Mouse (Mus musculus) heart, embryonic 13.5 days (tissue): Measurements from ENCODE around the gene Zbtb39. TPM values are rescaled to one million over a fixed set of nuclear protein-coding genes. Genes with fewer than 3 reads are reported as not detected.

Source experiments
- ATAC-seq: fragments of 200-750 bp; cut with Nextera tagmentation; 2 replicates; pipeline ENCODE4 v1.8.0; 2017; ENCODE audit warnings: moderate TSS enrichment; ENCODE audit not compliant: insufficient number of reproducible peaks, low FRiP score, low TSS enrichment; ENCODE audit errors: extremely low read depth
- H3K27ac ChIP-seq: fragments of 300-500 bp; sonication (generic); replicated peaks from 2 replicates; pipeline ENCODE4 v1.5.1; 2015; ENCODE audit warnings: moderate library complexity, mild to moderate bottlenecking, inconsistent platforms
- H3K27me3 ChIP-seq: fragments of 300-500 bp; sonication (generic); replicated peaks from 2 replicates; pipeline ENCODE4 v1.6.1; 2015; ENCODE audit warnings: mild to moderate bottlenecking, inconsistent platforms
- H3K36me3 ChIP-seq: fragments of 300-500 bp; sonication (generic); 2 replicates; pipeline ENCODE4 v1.6.1; 2015; ENCODE audit warnings: mild to moderate bottlenecking, inconsistent platforms
- H3K4me1 ChIP-seq: fragments of 300-500 bp; sonication (generic); 2 replicates; pipeline ENCODE4 v1.6.1; 2015; ENCODE audit warnings: inconsistent platforms
- H3K4me2 ChIP-seq: fragments of 300-500 bp; sonication (generic); 2 replicates; pipeline ENCODE4 v1.6.1; 2015; ENCODE audit warnings: inconsistent platforms, mild to moderate bottlenecking, moderate library complexity
- H3K4me3 ChIP-seq: fragments of 300-500 bp; sonication (generic); 2 replicates; pipeline ENCODE4 v1.5.1; 2015; ENCODE audit warnings: moderate library complexity, mild to moderate bottlenecking, inconsistent platforms
- H3K9ac ChIP-seq: fragments of 300-500 bp; sonication (generic); 2 replicates; pipeline ENCODE4 v1.6.1; 2015; ENCODE audit warnings: inconsistent platforms, mild to moderate bottlenecking, moderate library complexity
- H3K9me3 ChIP-seq: fragments of 300-500 bp; sonication (generic); 2 replicates; pipeline ENCODE4 v1.6.1; 2016; ENCODE audit warnings: inconsistent platforms
- WGBS: fragments of 180-500 bp; shearing (Covaris S2); methylation state at CpG from one replicate; pipeline ENCODE4 v1.1.7; 2015; ENCODE audit warnings: mixed read lengths; 5-methylcytosine and 5-hydroxymethylcytosine counted together
- polyA plus RNA-seq: library from polyadenylated mRNA; unstranded; fragments of >200 nt; fragmentation: Nextera tagmentation; extraction: Ambion mirVana; gene quantifications from 2 replicates; pipeline ENCODE4 v1.2.1, GENCODE M21; 2015

The Zbtb39 gene
- polyA plus RNA-seq, 1 experiment from 2014 or later: 2.0 TPM

- Histone ChIP-seq H3K4me2 (no peak overlapping the region), H3K27me3 (peaks cover 4% of the 10 kb centered on the region), H3K9ac (no peak overlapping the region), H3K4me3 (no peak overlapping the region), H3K36me3 (no peaks in the 10 kb centered on the region), H3K27ac (no peak overlapping the region), H3K9me3 (no peaks in the 10 kb centered on the region), H3K4me1 (peaks cover 6% of the 10 kb centered on the region)
- WGBS: 62% methylated on average over 6 of the region's 6 CpGs
- no peak for ATAC-seq
Observed at GRCm38 (mm10) chr10:127712736-127713135, 26.6 kb upstream of the Zbtb39 start.

GRCm38 (mm10) chr10:127721671-127722418, 17.5 kb upstream of the Zbtb39 start:
- WGBS: 8% methylated on average over 20 of the region's 20 CpGs
- no peak for ATAC-seq
- Histone ChIP-seq H3K9me3 (no peaks in the 10 kb centered on the region), H3K4me1 (peaks cover 16% of the 10 kb centered on the region), H3K4me3 (peak overlapping the region; percentile 30), H3K27ac (peak overlapping the region; percentile 33), H3K4me2 (peak overlapping the region; percentile 61), H3K9ac (peak overlapping the region; percentile 69), H3K36me3 (no peaks in the 10 kb centered on the region), H3K27me3 (peaks cover 72% of the 10 kb centered on the region)

- Histone ChIP-seq H3K36me3 (no peaks in the 10 kb centered on the region), H3K9ac (no peak within 1 kb of the TSS), H3K4me1 (peaks cover 16% of the 10 kb centered on the region), H3K4me2 (no peak within 1 kb of the TSS), H3K9me3 (no peaks in the 10 kb centered on the region), H3K27ac (no peak within 1 kb of the TSS), H3K27me3 (peaks cover 90% of the 10 kb centered on the region), H3K4me3 (no peak within 1 kb of the TSS)
- 63% methylated on average over 3 of the region's 3 CpGs for WGBS
- no peak for ATAC-seq
Observed at GRCm38 (mm10) chr10:127724178-127724577, 15.2 kb upstream of the Zbtb39 start, which contains the start of gene Tac2. TSS of gene Tac2 (plus strand) at chr10:127724478.

GRCm38 (mm10) chr10:127725136-127725535, 14.2 kb upstream of the Zbtb39 start:
- Histone ChIP-seq H3K4me2 (no peak overlapping the region), H3K27me3 (peaks cover 87% of the 10 kb centered on the region), H3K9me3 (no peaks in the 10 kb centered on the region), H3K9ac (no peak overlapping the region), H3K36me3 (no peaks in the 10 kb centered on the region), H3K27ac (no peak overlapping the region), H3K4me3 (no peak overlapping the region), H3K4me1 (peaks cover 16% of the 10 kb centered on the region)
- WGBS: 60% methylated on average over 4 of the region's 4 CpGs
- no peak for ATAC-seq

GRCm38 (mm10) chr10:127728437-127728836, 10.9 kb upstream of the Zbtb39 start:
- Histone ChIP-seq H3K4me1 (no peaks in the 10 kb centered on the region), H3K27ac (no peak overlapping the region), H3K9me3 (no peaks in the 10 kb centered on the region), H3K36me3 (no peaks in the 10 kb centered on the region), H3K27me3 (peaks cover 64% of the 10 kb centered on the region), H3K4me2 (no peak overlapping the region), H3K9ac (no peak overlapping the region), H3K4me3 (no peak overlapping the region)
- ATAC-seq: no peak
- WGBS: 64% methylated on average over 8 of the region's 8 CpGs

- Histone ChIP-seq H3K36me3 (no peaks in the 10 kb centered on the region), H3K4me2 (no peak overlapping the region), H3K9ac (no peak overlapping the region), H3K4me1 (0 out of 2 replicates have a peak, but pooled peaks cover 3% of the 10 kb centered on the region), H3K4me3 (no peak overlapping the region), H3K27ac (no peak overlapping the region), H3K27me3 (peaks cover 51% of the 10 kb centered on the region), H3K9me3 (no peaks in the 10 kb centered on the region)
- ATAC-seq: no peak
- 56% methylated on average over 11 of the region's 11 CpGs for WGBS
Observed at GRCm38 (mm10) chr10:127730285-127730932, 8.9 kb upstream of the Zbtb39 start.

GRCm38 (mm10) chr10:127730933-127731310, 8.4 kb upstream of the Zbtb39 start:
- Histone ChIP-seq H3K27me3 (peaks cover 48% of the 10 kb centered on the region), H3K9ac (no peak overlapping the region), H3K4me1 (0 out of 2 replicates have a peak, but pooled peaks cover 3% of the 10 kb centered on the region), H3K27ac (no peak overlapping the region), H3K9me3 (no peaks in the 10 kb centered on the region), H3K4me3 (no peak overlapping the region), H3K4me2 (no peak overlapping the region), H3K36me3 (no peaks in the 10 kb centered on the region)
- WGBS: 55% methylated on average over 9 of the region's 9 CpGs
- ATAC-seq: no peak

- no peak overlapping the region for H3K4me2 ChIP-seq
- ATAC-seq: no peak
- H3K4me1 ChIP-seq: 0 out of 2 replicates have a peak, but pooled peaks cover 3% of the 10 kb centered on the region
- no peak overlapping the region for H3K27ac ChIP-seq
- H3K9me3 ChIP-seq: no peaks in the 10 kb centered on the region
- no peaks in the 10 kb centered on the region for H3K36me3 ChIP-seq
- 32% methylated on average over 5 of the region's 5 CpGs for whole genome bisulfite sequencing
- no peak overlapping the region for H3K9ac ChIP-seq
- H3K4me3 ChIP-seq: no peak overlapping the region
- peaks cover 46% of the 10 kb centered on the region for H3K27me3 ChIP-seq
Observed at GRCm38 (mm10) chr10:127731397-127731796, 7.9 kb upstream of the Zbtb39 start.

GRCm38 (mm10) chr10:127734434-127734833, 4.9 kb upstream of the Zbtb39 start:
- Histone ChIP-seq H3K4me1 (peaks cover 12% of the 10 kb centered on the region), H3K4me3 (no peak overlapping the region), H3K27ac (no peak overlapping the region), H3K9me3 (no peaks in the 10 kb centered on the region), H3K4me2 (no peak overlapping the region), H3K36me3 (no peaks in the 10 kb centered on the region), H3K27me3 (peaks cover 19% of the 10 kb centered on the region), H3K9ac (no peak overlapping the region)
- ATAC-seq: no peak
- 36% methylated on average over 5 of the region's 5 CpGs for WGBS

- Histone ChIP-seq H3K27ac (no peak overlapping the region), H3K27me3 (peaks cover 4% of the 10 kb centered on the region; the same call in 1 of the 2 replicates), H3K4me3 (no peak overlapping the region), H3K4me1 (peaks cover 26% of the 10 kb centered on the region), H3K9me3 (no peaks in the 10 kb centered on the region), H3K36me3 (peaks cover 2% of the 10 kb centered on the region), H3K9ac (no peak overlapping the region), H3K4me2 (no peak overlapping the region)
- 74% methylated on average over 2 of the region's 2 CpGs for WGBS
- no peak for ATAC-seq
Observed at GRCm38 (mm10) chr10:127736266-127736665, 3.1 kb upstream of the Zbtb39 start.

GRCm38 (mm10) chr10:127736916-127737315, 2.4 kb upstream of the Zbtb39 start:
- no peak overlapping the region for H3K27ac ChIP-seq
- no peaks in the 10 kb centered on the region for H3K9me3 ChIP-seq
- ATAC-seq: no peak
- H3K4me1 ChIP-seq: peaks cover 27% of the 10 kb centered on the region
- H3K9ac ChIP-seq: no peak overlapping the region
- H3K36me3 ChIP-seq: peaks cover 8% of the 10 kb centered on the region
- no peak overlapping the region for H3K4me3 ChIP-seq
- WGBS: 43% methylated on average over 4 of the region's 4 CpGs
- no peak overlapping the region for H3K4me2 ChIP-seq
- H3K27me3 ChIP-seq: 0 out of 2 replicates have a peak, but pooled peaks cover 4% of the 10 kb centered on the region
